Mouse (Mus musculus): ENCODE measurements around the gene Rack1. TPM values are rescaled to one million over a fixed set of nuclear protein-coding genes. Genes with fewer than 3 reads are reported as not detected.

Gene Rack1
- polyA plus RNA-seq, 2 experiments, result 995 to 2,038 TPM

GRCm38 (mm10) chr11:48767195-48767876 lies 32.8 kb upstream of the Rack1 start:
- WGBS, result 84% methylated on average over 14 of the region's 14 CpGs

DNA sequence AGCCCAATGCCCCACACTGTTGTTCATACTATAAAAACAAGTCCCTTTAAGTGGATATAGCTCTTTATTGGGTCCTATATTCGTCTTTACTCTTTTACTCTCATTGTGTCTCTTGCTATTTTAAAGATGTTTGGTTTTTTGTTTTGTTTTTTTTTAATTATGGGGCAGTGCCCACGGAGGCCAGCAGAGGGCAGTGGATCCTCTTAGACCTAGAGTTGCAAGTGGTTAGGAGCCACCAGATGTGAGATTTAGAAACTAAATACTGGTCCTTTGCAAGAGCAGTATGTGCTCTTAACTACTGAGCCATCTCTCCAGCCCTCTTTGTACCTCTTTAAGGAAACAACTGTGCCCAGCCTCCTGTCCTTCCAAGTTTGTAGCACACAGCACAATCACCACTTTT lies 28.4 kb upstream of the Rack1 start:
- no peak for ATAC-seq (ENCODE audit: low FRiP score, low read depth)
- Histone ChIP-seq H3K4me1 (ENCODE audit: control insufficient read depth, insufficient read depth, low read length) (peaks cover 4% of the 10 kb centered on the region), H3K9me3 (ENCODE audit: control insufficient read depth, low read length) (no peaks in the 10 kb centered on the region), H3K4me3 (replicated peaks; ENCODE audit: low read length) (no peak overlapping the region), H3K36me3 (ENCODE audit: control insufficient read depth, insufficient read depth, low read length) (no peaks in the 10 kb centered on the region), H3K4me2 (replicated peaks; ENCODE audit: low read depth, low read length, severe bottlenecking) (no peak overlapping the region), H3K27me3 (ENCODE audit: control insufficient read depth, insufficient read depth, low read length) (no peaks in the 10 kb centered on the region), H3K27ac (replicated peaks; ENCODE audit: low read depth, low read length) (no peak overlapping the region), H3K9ac (ENCODE audit: low read depth, low read length, severe bottlenecking) (no peak overlapping the region)
- DNase-seq (ENCODE audit: low spot score), result no peak
- 12% methylated on average over 2 of the region's 2 CpGs for whole genome bisulfite sequencing
- TF ChIP-seq POLR2A (IDR thresholded peaks at IDR 0.05; ENCODE audit: borderline replicate concordance, extremely low read depth, insufficient read depth, insufficient read length), result no peak

More at GRCm38 (mm10) chr11:48767195-48767876, 32.8 kb upstream of the Rack1 start:
- no peak for TF ChIP-seq POLR2A (IDR thresholded peaks at IDR 0.05; ENCODE audit: borderline replicate concordance, extremely low read depth, insufficient read depth, insufficient read length)
- no peaks in the 10 kb centered on the region for H3K4me1 ChIP-seq (ENCODE audit: control insufficient read depth, insufficient read depth, low read length)
- no peak overlapping the region for H3K4me2 ChIP-seq (replicated peaks; ENCODE audit: low read depth, low read length, severe bottlenecking)
- H3K27ac ChIP-seq (replicated peaks; ENCODE audit: low read depth, low read length), result no peak overlapping the region
- H3K9ac ChIP-seq (ENCODE audit: low read depth, low read length, severe bottlenecking), result no peak overlapping the region
- DNase-seq (ENCODE audit: low spot score) (no peak), ATAC-seq (ENCODE audit: low FRiP score, low read depth) (no peak)
- H3K9me3 ChIP-seq (ENCODE audit: control insufficient read depth, low read length), result no peaks in the 10 kb centered on the region
- H3K4me3 ChIP-seq (replicated peaks; ENCODE audit: low read length), result no peak overlapping the region
- no peaks in the 10 kb centered on the region for H3K36me3 ChIP-seq (ENCODE audit: control insufficient read depth, insufficient read depth, low read length)
- H3K27me3 ChIP-seq (ENCODE audit: control insufficient read depth, insufficient read depth, low read length), result no peaks in the 10 kb centered on the region

- peak overlapping the region; percentile 7; the same call in 1 of the 2 replicates for H3K4me3 ChIP-seq (replicated peaks; ENCODE audit: low read length)
- no peaks in the 10 kb centered on the region for H3K9me3 ChIP-seq (ENCODE audit: control insufficient read depth, low read length)
- no peak overlapping the region for H3K27ac ChIP-seq (replicated peaks; ENCODE audit: low read depth, low read length)
- DNase-seq (ENCODE audit: low spot score) (peak; percentile 81), ATAC-seq (ENCODE audit: low FRiP score, low read depth) (peak; percentile 46; the same call in 1 of the 2 replicates)
- H3K4me2 ChIP-seq (replicated peaks; ENCODE audit: low read depth, low read length, severe bottlenecking), result peak overlapping the region; percentile 41
- no peak overlapping the region for H3K9ac ChIP-seq (ENCODE audit: low read depth, low read length, severe bottlenecking)
- H3K27me3 ChIP-seq (ENCODE audit: control insufficient read depth, insufficient read depth, low read length), result no peaks in the 10 kb centered on the region
- H3K4me1 ChIP-seq (ENCODE audit: control insufficient read depth, insufficient read depth, low read length), result peaks cover 4% of the 10 kb centered on the region
- WGBS, result 28% methylated on average over 17 of the region's 17 CpGs
- H3K36me3 ChIP-seq (ENCODE audit: control insufficient read depth, insufficient read depth, low read length), result no peaks in the 10 kb centered on the region
- TF ChIP-seq POLR2A (IDR thresholded peaks at IDR 0.05; ENCODE audit: borderline replicate concordance, extremely low read depth, insufficient read depth, insufficient read length), result no peak
Observed at GRCm38 (mm10) chr11:48774443-48775298, 25.5 kb upstream of the Rack1 start.

DNA sequence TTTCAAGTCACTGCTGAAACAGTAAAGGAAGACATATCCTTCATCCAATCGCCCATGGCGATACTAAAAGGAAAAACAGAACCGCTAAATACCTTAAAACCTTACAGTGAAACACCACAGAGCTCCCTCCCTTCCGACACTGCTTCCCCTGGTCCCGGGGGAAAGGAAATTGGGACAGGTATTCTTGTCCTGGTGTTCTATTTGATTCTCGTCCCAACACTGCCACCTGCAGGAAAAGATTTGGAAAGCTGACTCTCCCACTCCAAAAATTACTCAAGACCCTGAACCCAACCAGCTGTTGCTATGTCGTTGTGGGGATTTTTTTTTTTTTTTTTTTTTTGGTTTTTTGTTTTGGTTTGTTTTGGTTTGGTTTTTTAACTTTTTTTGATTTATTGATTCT lies 24.6 kb upstream of the Rack1 start:
- no peaks in the 10 kb centered on the region for H3K36me3 ChIP-seq (ENCODE audit: control insufficient read depth, insufficient read depth, low read length)
- DNase-seq (ENCODE audit: low spot score) (peak; percentile 80), ATAC-seq (ENCODE audit: low FRiP score, low read depth) (peak; percentile 47; the same call in 1 of the 2 replicates)
- no peak overlapping the region for H3K9ac ChIP-seq (ENCODE audit: low read depth, low read length, severe bottlenecking)
- H3K27ac ChIP-seq (replicated peaks; ENCODE audit: low read depth, low read length), result no peak overlapping the region
- no peak for TF ChIP-seq POLR2A (IDR thresholded peaks at IDR 0.05; ENCODE audit: borderline replicate concordance, extremely low read depth, insufficient read depth, insufficient read length)
- H3K4me1 ChIP-seq (ENCODE audit: control insufficient read depth, insufficient read depth, low read length), result peaks cover 4% of the 10 kb centered on the region
- H3K9me3 ChIP-seq (ENCODE audit: control insufficient read depth, low read length), result no peaks in the 10 kb centered on the region
- no peaks in the 10 kb centered on the region for H3K27me3 ChIP-seq (ENCODE audit: control insufficient read depth, insufficient read depth, low read length)
- 0 out of 2 replicates have a peak overlapping the region, but pooled peaks have one; percentile 2 for H3K4me2 ChIP-seq (replicated peaks; ENCODE audit: low read depth, low read length, severe bottlenecking)
- 1% methylated on average over 7 of the region's 7 CpGs for WGBS
- no peak overlapping the region for H3K4me3 ChIP-seq (replicated peaks; ENCODE audit: low read length)

DNA sequence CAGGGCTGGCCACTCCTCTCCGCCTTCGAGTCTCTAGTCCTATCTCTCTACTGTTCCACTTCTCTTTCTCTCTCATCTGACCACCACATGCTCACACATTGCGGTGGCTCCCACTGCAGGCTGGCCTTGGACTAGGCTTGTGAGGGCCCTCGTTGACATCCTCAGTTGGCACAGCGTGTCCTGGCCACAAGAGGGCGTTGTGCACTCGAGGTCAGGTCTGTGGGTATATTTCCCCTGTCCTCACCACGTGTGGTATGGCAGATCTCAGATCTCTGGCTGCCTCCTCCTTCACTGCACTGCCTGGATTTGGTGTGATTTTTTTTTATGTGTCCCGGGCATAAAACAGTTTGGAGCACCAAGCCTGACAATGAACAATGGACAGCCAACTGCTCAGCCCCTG lies 23.5 kb upstream of the Rack1 start:
- 49% methylated on average over 9 of the region's 9 CpGs for WGBS
- DNase-seq (ENCODE audit: low spot score), result no peak

More for the DNA sequence above, 23.5 kb upstream of the Rack1 start:
- Histone ChIP-seq H3K36me3 (ENCODE audit: control insufficient read depth, insufficient read depth, low read length) (no peaks in the 10 kb centered on the region), H3K4me1 (ENCODE audit: control insufficient read depth, insufficient read depth, low read length) (peaks cover 4% of the 10 kb centered on the region), H3K9me3 (ENCODE audit: control insufficient read depth, low read length) (no peaks in the 10 kb centered on the region), H3K27ac (replicated peaks; ENCODE audit: low read depth, low read length) (no peak overlapping the region), H3K27me3 (ENCODE audit: control insufficient read depth, insufficient read depth, low read length) (no peaks in the 10 kb centered on the region), H3K4me2 (replicated peaks; ENCODE audit: low read depth, low read length, severe bottlenecking) (no peak overlapping the region), H3K9ac (ENCODE audit: low read depth, low read length, severe bottlenecking) (no peak overlapping the region), H3K4me3 (replicated peaks; ENCODE audit: low read length) (no peak overlapping the region)
- ATAC-seq (ENCODE audit: low FRiP score, low read depth), result no peak
- no peak for TF ChIP-seq POLR2A (IDR thresholded peaks at IDR 0.05; ENCODE audit: borderline replicate concordance, extremely low read depth, insufficient read depth, insufficient read length)

Data from limb, embryonic 14.5 days (tissue).